Mouse (Mus musculus) CH12.LX (cell line): ENCODE data around the gene Ptprcap.

ENCODE experiments used
- CTCF ChIP-seq, 2 experiments: IDR thresholded peaks in 1 of 2; conservative IDR thresholded peaks in 1 of 2; 2 replicates each; pipeline ENCODE4 v1.5.1; 2011 to 2012; ENCODE audit warnings: low read depth in 2 of 2, low read length in 2 of 2, improper control_type of control experiment in 1 of 2, inconsistent platforms in 1 of 2, mild to moderate bottlenecking in 1 of 2, moderate library complexity in 1 of 2
- EP300 ChIP-seq: IDR thresholded peaks from 2 replicates; pipeline ENCODE4 v1.6.1; 2011; ENCODE audit warnings: low read length, improper control_type of control experiment
- ETS1 ChIP-seq: conservative IDR thresholded peaks from 2 replicates; pipeline ENCODE4 v1.6.1; 2012; ENCODE audit warnings: low read depth, mild to moderate bottlenecking, inconsistent platforms, low read length, improper control_type of control experiment, moderate library complexity
- JUN ChIP-seq: IDR thresholded peaks from 2 replicates; pipeline ENCODE4 v1.6.1; 2011; ENCODE audit warnings: low read depth, mild to moderate bottlenecking, low read length, improper control_type of control experiment, moderate library complexity; ENCODE audit not compliant: insufficient read depth
- MAX ChIP-seq: IDR thresholded peaks from 2 replicates; pipeline ENCODE4 v1.6.1; 2011; ENCODE audit warnings: low read length, improper control_type of control experiment
- MEF2A ChIP-seq: IDR thresholded peaks from 2 replicates; pipeline ENCODE4 v1.6.1; 2014; ENCODE audit warnings: low read depth, mild to moderate bottlenecking, inconsistent platforms, low read length, improper control_type of control experiment, borderline replicate concordance
- MYC ChIP-seq: IDR thresholded peaks from 2 replicates; pipeline ENCODE4 v1.6.1; 2011; ENCODE audit warnings: low read depth, mild to moderate bottlenecking, improper control_type of control experiment, low read length
- POLR2A ChIP-seq: IDR thresholded peaks from 2 replicates; pipeline ENCODE4 v1.6.1; 2011; ENCODE audit warnings: low read depth, mild to moderate bottlenecking, improper control_type of control experiment, low read length
- TBP ChIP-seq: conservative IDR thresholded peaks from 2 replicates; pipeline ENCODE4 v1.6.1; 2011; ENCODE audit warnings: low read depth, low read length, improper control_type of control experiment
- UBTF ChIP-seq: IDR thresholded peaks from 2 replicates; pipeline ENCODE4 v1.6.1; 2012; ENCODE audit warnings: low read depth, mild to moderate bottlenecking, inconsistent platforms, low read length, improper control_type of control experiment, moderate library complexity
- USF1 ChIP-seq: IDR thresholded peaks from 2 replicates; pipeline ENCODE4 v1.6.1; 2014; ENCODE audit warnings: low read depth, mild to moderate bottlenecking, inconsistent platforms, low read length, improper control_type of control experiment
- ZC3H11A ChIP-seq: IDR thresholded peaks from 2 replicates; pipeline ENCODE4 v1.6.1; 2012; ENCODE audit warnings: low read depth, mild to moderate bottlenecking, inconsistent platforms, low read length, improper control_type of control experiment
- ZKSCAN1 ChIP-seq: IDR thresholded peaks from 2 replicates; pipeline ENCODE4 v1.6.1; 2012; ENCODE audit warnings: low read depth, inconsistent platforms, low read length, improper control_type of control experiment, borderline replicate concordance

- TF ChIP-seq ETS1 (no peak), EP300 (no peak), POLR2A (no peak; the same call in 1 of the 2 replicates), MYC (no peak; the same call in 1 of the 2 replicates), CTCF (conservative IDR thresholded peaks at IDR 0.05 in 1 of 2, IDR thresholded peaks at IDR 0.05 in 1 of 2; ENCODE audit: low read depth in 2 of 2, low read length in 2 of 2) (peak; percentile 6 to 73; a peak in 3 of 4 replicates), MEF2A (no peak), ZKSCAN1 (no peak), MAX (no peak), UBTF (no peak), ZC3H11A (no peak), USF1 (no peak), JUN (no peak), TBP (no peak)
Measured at GRCm38 (mm10) chr19:4136463-4136862, 16.9 kb upstream of the Ptprcap start.
